Mouse (Mus musculus) MEL (cell line): ENCODE data around the gene Daam1. TPM values are rescaled to one million over a fixed set of nuclear protein-coding genes. Genes with fewer than 3 reads are reported as not detected.

ENCODE experiments used
- BHLHE40 ChIP-seq: IDR thresholded peaks from 2 replicates; pipeline ENCODE4 v1.6.1; 2012; ENCODE audit warnings: low read depth, mild to moderate bottlenecking, inconsistent platforms, low read length, improper control_type of control experiment, borderline replicate concordance
- CHD1 ChIP-seq: IDR thresholded peaks from 2 replicates; pipeline ENCODE4 v1.6.1; 2012; ENCODE audit warnings: low read depth, mild to moderate bottlenecking, inconsistent platforms, low read length, improper control_type of control experiment
- CHD2 ChIP-seq: IDR thresholded peaks from 2 replicates; pipeline ENCODE4 v1.6.1; 2011; ENCODE audit warnings: low read length, improper control_type of control experiment
- CTCF ChIP-seq, 3 experiments: IDR thresholded peaks in 2 of 3; conservative IDR thresholded peaks in 1 of 3; 2 replicates each; pipeline ENCODE4 v1.5.1; 2011 to 2012; ENCODE audit warnings: low read length in 3 of 3, low read depth in 2 of 3, mild to moderate bottlenecking in 2 of 3, improper control_type of control experiment in 1 of 3, inconsistent platforms in 1 of 3, mixed read lengths in 1 of 3, moderate library complexity in 1 of 3; ENCODE audit not compliant: control insufficient read depth in 1 of 3, insufficient read depth in 1 of 3, poor library complexity in 1 of 3, severe bottlenecking in 1 of 3
- E2F4 ChIP-seq: IDR thresholded peaks from 2 replicates; pipeline ENCODE4 v1.6.1; 2011; ENCODE audit warnings: low read depth, low read length, improper control_type of control experiment, borderline replicate concordance
- ETS1 ChIP-seq: IDR thresholded peaks from 2 replicates; pipeline ENCODE4 v1.6.1; 2012; ENCODE audit warnings: low read depth, mild to moderate bottlenecking, inconsistent platforms, low read length, improper control_type of control experiment, moderate library complexity
- GABPA ChIP-seq: IDR thresholded peaks from 2 replicates; pipeline ENCODE4 v1.6.1; 2012; ENCODE audit warnings: low read depth, mild to moderate bottlenecking, inconsistent platforms, low read length, improper control_type of control experiment, moderate library complexity
- JUND ChIP-seq: IDR thresholded peaks from 2 replicates; pipeline ENCODE4 v1.6.1; 2011; ENCODE audit warnings: low read depth, mild to moderate bottlenecking, improper control_type of control experiment, low read length
- MAX ChIP-seq: IDR thresholded peaks from 2 replicates; pipeline ENCODE4 v1.6.1; 2011; ENCODE audit warnings: low read length, improper control_type of control experiment
- MAZ ChIP-seq: IDR thresholded peaks from 2 replicates; pipeline ENCODE4 v1.6.1; 2012; ENCODE audit warnings: low read depth, mild to moderate bottlenecking, inconsistent platforms, low read length, improper control_type of control experiment
- MEF2A ChIP-seq: IDR thresholded peaks from 2 replicates; pipeline ENCODE4 v1.6.1; 2014; ENCODE audit warnings: low read depth, mild to moderate bottlenecking, inconsistent platforms, low read length, improper control_type of control experiment; ENCODE audit not compliant: poor library complexity, insufficient replicate concordance, severe bottlenecking; ENCODE audit errors: extremely low read depth
- MYB ChIP-seq: IDR thresholded peaks from 2 replicates; pipeline ENCODE4 v1.6.1; 2011; ENCODE audit warnings: mild to moderate bottlenecking, low read depth, low read length, improper control_type of control experiment
- NRF1 ChIP-seq: IDR thresholded peaks from 2 replicates; pipeline ENCODE4 v1.6.1; 2014; ENCODE audit warnings: low read depth, mild to moderate bottlenecking, inconsistent platforms, low read length, improper control_type of control experiment, moderate library complexity; ENCODE audit not compliant: poor library complexity, insufficient read depth, severe bottlenecking
- POLR2A ChIP-seq, 2 experiments: IDR thresholded peaks; 2 replicates each; pipeline ENCODE4 v1.6.1; 2011 to 2012; ENCODE audit warnings: low read length in 2 of 2, mild to moderate bottlenecking in 2 of 2, control low read depth in 1 of 2, improper control_type of control experiment in 1 of 2, low read depth in 1 of 2, moderate library complexity in 1 of 2; ENCODE audit not compliant: control insufficient read depth in 1 of 2, insufficient read depth in 1 of 2, poor library complexity in 1 of 2
- POLR2AphosphoS2 ChIP-seq: IDR thresholded peaks from 2 replicates; pipeline ENCODE4 v1.6.1; 2011; ENCODE audit warnings: low read length, improper control_type of control experiment
- POLR2AphosphoS5 ChIP-seq: IDR thresholded peaks from 2 replicates; pipeline ENCODE4 v1.6.1; 2012; ENCODE audit warnings: low read depth, borderline replicate concordance, mild to moderate bottlenecking, inconsistent platforms, low read length, moderate library complexity, mixed read lengths
- RAD21 ChIP-seq: IDR thresholded peaks from 2 replicates; pipeline ENCODE4 v1.6.1; 2011; ENCODE audit warnings: mild to moderate bottlenecking, low read depth, low read length, improper control_type of control experiment
- RCOR1 ChIP-seq: IDR thresholded peaks from 2 replicates; pipeline ENCODE4 v1.6.1; 2012; ENCODE audit warnings: low read depth, mild to moderate bottlenecking, inconsistent platforms, low read length, improper control_type of control experiment
- SIN3A ChIP-seq: IDR thresholded peaks from 2 replicates; pipeline ENCODE4 v1.6.1; 2012; ENCODE audit warnings: low read length, improper control_type of control experiment, inconsistent platforms
- TAL1 ChIP-seq: IDR thresholded peaks from 2 replicates; pipeline ENCODE4 v1.6.1; 2012; ENCODE audit warnings: mild to moderate bottlenecking, inconsistent platforms, low read length, moderate library complexity, mixed read lengths
- TBP ChIP-seq: IDR thresholded peaks from 2 replicates; pipeline ENCODE4 v1.8.0; 2011; ENCODE audit warnings: low read depth, low read length, improper control_type of control experiment
- TCF12 ChIP-seq: IDR thresholded peaks from 2 replicates; pipeline ENCODE4 v1.6.1; 2014; ENCODE audit warnings: low read depth, mild to moderate bottlenecking, inconsistent platforms, low read length, improper control_type of control experiment, moderate library complexity
- USF1 ChIP-seq: IDR thresholded peaks from 2 replicates; pipeline ENCODE4 v1.6.1; 2014; ENCODE audit warnings: low read depth, mild to moderate bottlenecking, inconsistent platforms, low read length, improper control_type of control experiment, moderate library complexity
- ZC3H11A ChIP-seq: IDR thresholded peaks from 2 replicates; pipeline ENCODE4 v1.6.1; 2012; ENCODE audit warnings: low read depth, mild to moderate bottlenecking, inconsistent platforms, low read length, improper control_type of control experiment
- ZMIZ1 ChIP-seq: IDR thresholded peaks from 2 replicates; pipeline ENCODE4 v1.6.1; 2012; ENCODE audit warnings: low read depth, mild to moderate bottlenecking, inconsistent platforms, low read length, improper control_type of control experiment, moderate library complexity
- polyA plus RNA-seq, 2 experiments: library from polyadenylated mRNA; stranded (reverse) in 1 of 2; unstranded in 1 of 2; fragments of >175 nt in 1 of 2; fragments of >200 nt in 1 of 2; gene quantifications; 2 replicates each; pipeline versions ENCODE4 v1.2.1 to v1.2.4; 2012; ENCODE audit warnings: low replicate concordance in 2 of 2, low read depth in 1 of 2; ENCODE audit not compliant: insufficient read length in 2 of 2, insufficient read depth in 1 of 2, missing spikeins in 1 of 2
- total RNA-seq: library from RNA; depleted of rRNA; stranded (reverse); fragments of 300-350 nt; gene quantifications from 2 replicates; pipeline ENCODE4 v1.2.3, GENCODE M21; 2012

Daam1 gene
- total and polyA plus RNA-seq, 3 experiments = 9.2 to 12.0 TPM; not detected in 1

DNA sequence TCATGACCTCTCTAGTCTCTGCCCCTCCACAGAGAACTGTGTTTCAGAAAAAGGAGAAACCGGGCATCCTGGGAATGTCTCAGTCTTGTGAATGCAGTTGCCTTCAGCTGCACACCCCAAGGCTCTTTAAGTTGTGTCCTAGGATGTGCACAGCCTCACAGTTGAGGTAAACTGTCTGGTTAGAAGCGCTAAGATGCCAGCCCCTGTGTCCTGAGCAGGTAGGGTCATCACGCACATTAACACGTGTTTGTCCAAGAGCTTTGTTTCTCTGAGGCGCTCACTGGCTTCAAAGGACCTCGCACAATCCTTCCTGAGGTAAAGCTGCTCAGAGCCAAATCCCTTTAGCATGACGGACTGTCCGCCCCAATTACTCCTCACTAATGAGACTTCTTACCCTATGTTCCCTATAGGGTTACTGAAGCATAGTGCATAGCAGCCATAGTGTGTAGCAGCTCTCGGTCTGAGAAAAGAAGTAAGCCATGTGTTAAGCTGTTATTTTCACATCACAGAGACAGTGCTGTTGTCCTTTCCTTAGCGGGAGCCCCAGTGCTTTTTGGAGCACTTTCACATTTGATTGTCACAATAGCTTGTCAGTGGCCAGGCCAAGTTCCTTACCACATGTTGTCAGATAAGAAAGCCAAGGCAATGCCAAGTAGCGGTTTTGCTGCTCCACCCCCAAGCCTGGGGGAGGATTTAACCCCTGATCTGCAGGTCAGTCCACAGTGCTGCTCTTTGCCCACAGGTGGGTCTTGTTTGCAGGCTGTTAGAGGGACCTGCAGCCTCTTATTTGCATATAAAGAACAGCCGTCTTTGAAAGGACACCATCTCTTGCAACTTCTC, 147.9 kb downstream of the Daam1 start (continued):
- TF ChIP-seq TAL1 (peak; percentile 63), CHD2 (no peak), MAX (peak; percentile 89), NRF1 (no peak), MAZ (peak; percentile 81), E2F4 (peak; percentile 55; the same call in 1 of the 2 replicates), TCF12 (peak; percentile 77), BHLHE40 (peak; percentile 40; the same call in 1 of the 2 replicates), RCOR1 (peak; percentile 81), POLR2A (IDR thresholded peaks at IDR 0.05; ENCODE audit: control insufficient read depth in 1 of 2, insufficient read depth in 1 of 2, low read depth in 1 of 2, low read length in 2 of 2, poor library complexity in 1 of 2) (no peak), JUND (peak; percentile 41; the same call in 1 of the 2 replicates), CHD1 (no peak), SIN3A (peak; percentile 99), POLR2AphosphoS2 (no peak), USF1 (peak; percentile 55), GABPA (no peak), RAD21 (no peak), POLR2AphosphoS5 (no peak), MYB (no peak), ZMIZ1 (no peak), ETS1 (peak; percentile 96), ZC3H11A (no peak), TBP (0 out of 2 replicates have a peak, but pooled peaks have one; percentile 37), CTCF (IDR thresholded peaks at IDR 0.05 in 2 of 3, conservative IDR thresholded peaks at IDR 0.05 in 1 of 3; ENCODE audit: control insufficient read depth in 1 of 3, insufficient read depth in 1 of 3, low read depth in 2 of 3, low read length in 3 of 3, poor library complexity in 1 of 3, severe bottlenecking in 1 of 3) (no peak), MEF2A (no peak)
